Mouse (Mus musculus): ENCODE measurements around the gene Cacna1g. TPM values are rescaled to one million over a fixed set of nuclear protein-coding genes. Genes with fewer than 3 reads are reported as not detected.

Gene Cacna1g
- total and polyA plus RNA-seq, 2 experiments from 2014 or later: 7.4 to 46.2 TPM

DNA sequence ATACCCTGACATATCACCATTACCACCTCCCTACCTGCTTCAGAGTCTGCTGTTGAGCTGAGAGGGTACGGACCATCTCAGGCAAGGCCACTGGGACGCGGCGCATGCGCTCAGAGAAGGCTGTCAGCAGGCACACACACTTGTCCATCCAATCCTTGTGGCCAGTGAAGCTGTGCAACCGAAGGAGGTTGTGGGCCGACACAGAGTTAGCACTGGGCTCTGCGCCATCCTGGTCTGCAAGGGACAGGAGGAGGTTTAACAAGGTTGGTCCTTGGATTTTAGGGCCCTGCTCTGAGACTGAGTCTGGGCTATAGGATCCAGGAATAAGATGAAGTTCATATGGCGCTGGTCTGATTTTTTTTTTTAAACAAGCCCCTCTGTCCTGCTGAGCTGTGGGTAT is 6.4 kb upstream of the Cacna1g start:
- DNase-seq (ENCODE audit: low spot score): no peak
- WGBS: 85% methylated on average over 9 of the region's 9 CpGs
- Histone ChIP-seq H3K4me3 (ENCODE audit: low read depth, low read length) (no peak overlapping the region), H3K27ac (ENCODE audit: low read depth) (no peak overlapping the region), H3K9ac (replicated peaks; ENCODE audit: low read depth, low read length) (no peak overlapping the region), H3K9me3 (replicated peaks; ENCODE audit: control insufficient read depth, low read length) (no peaks in the 10 kb centered on the region), H3K4me2 (ENCODE audit: low read depth, low read length) (no peak overlapping the region), H3K36me3 (replicated peaks; ENCODE audit: control insufficient read depth, insufficient read depth, low read length) (no peaks in the 10 kb centered on the region), H3K4me1 (ENCODE audit: control insufficient read depth, insufficient read depth) (no peaks in the 10 kb centered on the region), H3K27me3 (ENCODE audit: control insufficient read depth, insufficient read depth, low read length) (peaks cover 18% of the 10 kb centered on the region)
- ATAC-seq (ENCODE audit: insufficient read depth, low read depth): no peak
- TF ChIP-seq CTCF (IDR thresholded peaks at IDR 0.05; ENCODE audit: low read depth) (no peak), EP300 (IDR thresholded peaks at IDR 0.05; ENCODE audit: low read depth) (no peak)

DNA sequence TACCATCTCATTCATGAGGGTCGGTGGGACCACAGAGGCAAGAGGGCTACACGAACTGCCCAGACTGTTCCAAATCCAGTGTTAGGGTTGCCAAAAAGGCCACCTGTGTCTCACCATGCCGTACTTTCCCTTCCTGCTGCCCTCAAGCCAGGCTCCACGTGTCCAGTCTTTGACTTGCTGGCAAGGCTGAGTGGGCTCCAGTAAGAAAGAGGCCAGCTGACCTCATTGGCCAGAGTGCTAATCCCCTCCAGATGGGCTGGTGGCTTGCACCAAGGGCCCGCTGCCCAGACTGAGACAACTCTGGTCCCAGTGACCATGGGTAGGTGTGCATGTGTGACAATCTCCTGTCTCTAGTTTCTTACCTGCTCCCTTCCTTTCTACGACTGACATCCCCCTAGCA is 3.7 kb upstream of the Cacna1g start:
- Histone ChIP-seq H3K4me3 (ENCODE audit: low read depth, low read length) (no peak overlapping the region), H3K36me3 (replicated peaks; ENCODE audit: control insufficient read depth, insufficient read depth, low read length) (no peaks in the 10 kb centered on the region), H3K9ac (replicated peaks; ENCODE audit: low read depth, low read length) (no peak overlapping the region), H3K27ac (ENCODE audit: low read depth) (no peak overlapping the region), H3K4me1 (ENCODE audit: control insufficient read depth, insufficient read depth) (peaks cover 4% of the 10 kb centered on the region), H3K9me3 (replicated peaks; ENCODE audit: control insufficient read depth, low read length) (no peaks in the 10 kb centered on the region), H3K27me3 (ENCODE audit: control insufficient read depth, insufficient read depth, low read length) (peaks cover 31% of the 10 kb centered on the region), H3K4me2 (ENCODE audit: low read depth, low read length) (no peak overlapping the region)
- ATAC-seq (ENCODE audit: insufficient read depth, low read depth) (no peak), DNase-seq (ENCODE audit: low spot score) (no peak)
- WGBS: 75% methylated on average over 6 of the region's 6 CpGs
- TF ChIP-seq EP300 (IDR thresholded peaks at IDR 0.05; ENCODE audit: low read depth): no peak
- TF ChIP-seq CTCF (IDR thresholded peaks at IDR 0.05; ENCODE audit: low read depth): no peak

DNA sequence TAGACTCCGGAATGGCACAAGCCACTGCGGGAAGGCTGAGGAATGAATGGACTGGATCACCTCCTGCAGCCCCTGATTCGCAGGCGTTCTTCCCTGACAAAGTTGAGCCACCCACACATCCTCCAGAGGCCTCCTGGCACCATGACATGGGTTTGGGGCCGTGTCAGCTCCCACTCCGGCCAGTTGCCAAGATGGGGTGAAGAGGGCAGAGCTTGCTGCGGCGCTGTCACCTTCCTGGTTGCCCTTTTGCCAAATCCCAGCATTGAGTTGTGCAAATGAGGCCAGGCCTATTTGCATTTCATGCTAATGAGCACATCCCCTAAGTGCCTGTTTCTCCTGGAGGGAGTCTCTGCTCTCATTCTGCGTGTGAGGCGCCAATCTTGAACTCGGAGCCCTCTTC is 1.7 kb upstream of the Cacna1g start:
- no peaks in the 10 kb centered on the region for H3K36me3 ChIP-seq (replicated peaks; ENCODE audit: control insufficient read depth, insufficient read depth, low read length)
- peaks cover 4% of the 10 kb centered on the region for H3K4me1 ChIP-seq (ENCODE audit: control insufficient read depth, insufficient read depth)
- ATAC-seq (ENCODE audit: insufficient read depth, low read depth) (no peak), DNase-seq (ENCODE audit: low spot score) (no peak)
- no peak overlapping the region for H3K4me3 ChIP-seq (ENCODE audit: low read depth, low read length)
- no peak overlapping the region for H3K4me2 ChIP-seq (ENCODE audit: low read depth, low read length)
- TF ChIP-seq EP300 (IDR thresholded peaks at IDR 0.05; ENCODE audit: low read depth) (no peak), CTCF (IDR thresholded peaks at IDR 0.05; ENCODE audit: low read depth) (no peak)
- no peak overlapping the region for H3K9ac ChIP-seq (replicated peaks; ENCODE audit: low read depth, low read length)
- WGBS: 19% methylated on average over 11 of the region's 11 CpGs
- H3K9me3 ChIP-seq (replicated peaks; ENCODE audit: control insufficient read depth, low read length): no peaks in the 10 kb centered on the region
- no peak overlapping the region for H3K27ac ChIP-seq (ENCODE audit: low read depth)
- peaks cover 42% of the 10 kb centered on the region for H3K27me3 ChIP-seq (ENCODE audit: control insufficient read depth, insufficient read depth, low read length)

DNA sequence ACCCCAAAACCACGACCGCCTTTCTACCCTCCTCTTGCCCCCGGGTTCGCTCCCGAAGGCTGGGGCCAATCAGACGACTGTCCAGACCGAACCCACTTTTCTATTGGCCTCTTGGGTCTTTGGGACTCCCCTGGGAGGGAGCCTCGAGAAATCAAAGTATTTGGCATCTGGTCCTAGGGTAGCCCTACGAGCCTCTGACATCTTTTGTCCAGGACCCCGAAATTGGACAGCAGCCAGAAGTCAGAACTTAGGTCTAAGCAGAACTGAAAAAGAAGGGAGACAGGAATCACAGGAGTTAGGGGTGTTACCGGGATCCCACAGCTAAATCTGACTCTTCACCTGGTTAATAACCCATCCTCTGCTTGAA is 529 bp upstream of the Cacna1g start:
- Histone ChIP-seq H3K4me3 (ENCODE audit: low read depth, low read length) (peak overlapping the region; percentile 63), H3K4me1 (ENCODE audit: control insufficient read depth, insufficient read depth) (peaks cover 7% of the 10 kb centered on the region), H3K36me3 (replicated peaks; ENCODE audit: control insufficient read depth, insufficient read depth, low read length) (no peaks in the 10 kb centered on the region), H3K27me3 (ENCODE audit: control insufficient read depth, insufficient read depth, low read length) (peaks cover 42% of the 10 kb centered on the region), H3K9me3 (replicated peaks; ENCODE audit: control insufficient read depth, low read length) (no peaks in the 10 kb centered on the region), H3K9ac (replicated peaks; ENCODE audit: low read depth, low read length) (no peak overlapping the region), H3K27ac (ENCODE audit: low read depth) (no peak overlapping the region), H3K4me2 (ENCODE audit: low read depth, low read length) (peak overlapping the region; percentile 99)
- ATAC-seq (ENCODE audit: insufficient read depth, low read depth) (no peak), DNase-seq (ENCODE audit: low spot score) (no peak)
- WGBS: 2% methylated on average over 11 of the region's 11 CpGs
- no peak for TF ChIP-seq EP300 (IDR thresholded peaks at IDR 0.05; ENCODE audit: low read depth)
- no peak for TF ChIP-seq CTCF (IDR thresholded peaks at IDR 0.05; ENCODE audit: low read depth)

DNA sequence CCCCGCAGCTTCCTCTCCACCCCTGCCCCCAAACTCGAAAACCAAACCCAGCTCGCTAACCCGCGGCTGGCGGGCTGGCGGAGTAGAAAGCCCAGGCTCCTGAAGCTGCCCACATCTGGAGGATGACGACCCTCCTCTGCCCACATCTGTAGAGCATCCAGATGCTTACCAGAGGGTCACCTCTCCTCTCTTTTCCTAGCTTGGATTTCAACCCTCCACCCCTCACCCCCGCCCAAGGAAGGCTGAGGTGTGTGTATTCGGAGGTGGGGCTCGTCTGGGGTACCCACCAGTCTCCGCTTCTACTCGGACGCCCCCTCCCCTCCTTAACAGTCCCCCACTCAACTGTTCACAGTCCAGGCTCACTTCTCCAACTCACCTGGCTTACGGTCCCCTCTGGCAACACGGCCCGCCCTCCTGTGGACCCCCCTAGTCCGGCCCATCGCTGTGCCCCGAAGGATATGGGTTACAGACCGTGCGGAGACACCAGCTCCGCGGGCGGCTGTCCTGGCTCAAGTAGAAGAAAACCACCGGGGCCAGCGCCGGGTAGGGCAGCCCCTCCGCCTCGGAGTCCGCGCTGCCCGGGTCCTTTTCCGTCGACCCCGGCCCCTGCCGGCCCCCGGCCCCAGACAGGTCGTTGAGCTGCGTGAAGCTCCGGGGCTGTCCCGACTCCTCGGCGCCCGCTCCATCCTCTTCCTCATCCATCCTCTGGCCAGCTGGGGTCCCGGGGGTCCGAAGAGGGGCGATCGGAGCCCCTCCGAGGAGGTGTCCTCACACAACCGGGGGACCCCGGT is 887 bp downstream of the Cacna1g start:
- ATAC-seq (ENCODE audit: insufficient read depth, low read depth) (peak; percentile 8; the same call in 1 of the 2 replicates), DNase-seq (ENCODE audit: low spot score) (no peak)
- Histone ChIP-seq H3K4me1 (ENCODE audit: control insufficient read depth, insufficient read depth) (peaks cover 16% of the 10 kb centered on the region), H3K27me3 (ENCODE audit: control insufficient read depth, insufficient read depth, low read length) (peaks cover 42% of the 10 kb centered on the region), H3K9ac (replicated peaks; ENCODE audit: low read depth, low read length) (peak overlapping the region; percentile 52), H3K4me2 (ENCODE audit: low read depth, low read length) (peak overlapping the region; percentile 99), H3K4me3 (ENCODE audit: low read depth, low read length) (peak overlapping the region; percentile 63), H3K27ac (ENCODE audit: low read depth) (no peak overlapping the region), H3K9me3 (replicated peaks; ENCODE audit: control insufficient read depth, low read length) (no peaks in the 10 kb centered on the region), H3K36me3 (replicated peaks; ENCODE audit: control insufficient read depth, insufficient read depth, low read length) (no peaks in the 10 kb centered on the region)
- 1% methylated on average over 52 of the region's 52 CpGs for WGBS
- TF ChIP-seq EP300 (IDR thresholded peaks at IDR 0.05; ENCODE audit: low read depth): no peak
- TF ChIP-seq CTCF (IDR thresholded peaks at IDR 0.05; ENCODE audit: low read depth): no peak

DNA sequence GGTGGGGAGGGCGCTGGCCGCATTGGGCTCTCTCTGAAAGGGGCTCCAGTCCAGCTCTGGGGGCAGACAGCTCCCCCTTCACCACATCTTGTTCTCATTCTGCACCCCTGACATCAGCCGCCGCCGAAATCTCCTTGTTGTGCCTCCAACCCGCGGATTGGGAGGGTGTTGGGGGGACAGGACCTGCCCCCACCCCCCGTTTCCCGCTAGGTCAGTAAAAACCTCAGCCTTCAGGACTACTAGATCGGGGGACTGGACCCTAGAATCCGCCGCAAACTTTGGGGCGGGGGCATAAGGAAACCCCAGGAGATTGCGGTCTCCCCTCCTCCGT is 1.4 kb downstream of the Cacna1g start:
- no peak for ATAC-seq (ENCODE audit: insufficient read depth, low read depth)
- Histone ChIP-seq H3K9ac (replicated peaks; ENCODE audit: low read depth, low read length) (peak overlapping the region; percentile 52; the same call in 1 of the 2 replicates), H3K4me1 (ENCODE audit: control insufficient read depth, insufficient read depth) (peaks cover 20% of the 10 kb centered on the region), H3K4me2 (ENCODE audit: low read depth, low read length) (peak overlapping the region; percentile 99), H3K27ac (ENCODE audit: low read depth) (no peak overlapping the region), H3K4me3 (ENCODE audit: low read depth, low read length) (peak overlapping the region; percentile 63), H3K9me3 (replicated peaks; ENCODE audit: control insufficient read depth, low read length) (no peaks in the 10 kb centered on the region), H3K27me3 (ENCODE audit: control insufficient read depth, insufficient read depth, low read length) (peaks cover 42% of the 10 kb centered on the region), H3K36me3 (replicated peaks; ENCODE audit: control insufficient read depth, insufficient read depth, low read length) (no peaks in the 10 kb centered on the region)
- no peak for DNase-seq (ENCODE audit: low spot score)
- 3% methylated on average over 15 of the region's 15 CpGs for WGBS
- no peak for TF ChIP-seq CTCF (IDR thresholded peaks at IDR 0.05; ENCODE audit: low read depth)
- no peak for TF ChIP-seq EP300 (IDR thresholded peaks at IDR 0.05; ENCODE audit: low read depth)
